Mouse (Mus musculus): ENCODE data around the gene Gtf3c5.

DNA sequence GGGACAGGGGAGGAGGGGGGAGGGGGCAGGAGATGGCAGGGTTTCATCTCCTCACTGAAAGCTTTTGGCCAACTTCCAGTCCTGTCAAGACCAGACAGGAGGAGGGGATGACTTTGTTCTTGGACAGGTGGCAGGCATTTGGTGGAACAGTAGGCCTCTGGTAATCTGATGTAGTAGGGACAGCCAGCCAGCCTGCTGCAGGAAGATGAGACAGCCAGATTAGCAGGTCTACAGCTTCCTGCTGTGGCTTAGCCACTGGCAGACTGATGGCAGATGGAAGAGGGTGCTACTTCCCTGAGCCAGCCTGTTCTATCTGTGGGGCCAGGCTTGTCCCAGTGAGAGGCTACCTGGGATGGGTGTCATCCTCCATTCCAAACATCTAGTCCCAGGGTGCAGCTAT lies 37.6 kb downstream of the Gtf3c5 start:
- TF ChIP-seq POLR2A (IDR thresholded peaks at IDR 0.05; ENCODE audit: low read depth, low read length) (no peak), CTCF (IDR thresholded peaks at IDR 0.05; ENCODE audit: extremely low read depth, insufficient read depth, insufficient read length, insufficient replicate concordance) (no peak)
